Mouse (Mus musculus) heart, adult 2 months (tissue): ENCODE data around the gene Lct.

Experiments used
- CTCF ChIP-seq: fragments of 200-600 bp; IDR thresholded peaks from 2 replicates; pipeline ENCODE4 v1.8.1; 2022; ENCODE audit warnings: antibody characterized with exemption, mild to moderate bottlenecking, moderate library complexity
- EP300 ChIP-seq: fragments of 200-500 bp; IDR thresholded peaks from 2 replicates; pipeline ENCODE4 v1.6.1; 2011; ENCODE audit warnings: low read depth, low read length, control low read depth; ENCODE audit not compliant: insufficient read depth
- POLR2A ChIP-seq: fragments of 200-500 bp; IDR thresholded peaks from 2 replicates; pipeline ENCODE4 v1.6.1; 2011; ENCODE audit warnings: mild to moderate bottlenecking, low read depth, low read length, control low read depth; ENCODE audit not compliant: insufficient read depth

DNA sequence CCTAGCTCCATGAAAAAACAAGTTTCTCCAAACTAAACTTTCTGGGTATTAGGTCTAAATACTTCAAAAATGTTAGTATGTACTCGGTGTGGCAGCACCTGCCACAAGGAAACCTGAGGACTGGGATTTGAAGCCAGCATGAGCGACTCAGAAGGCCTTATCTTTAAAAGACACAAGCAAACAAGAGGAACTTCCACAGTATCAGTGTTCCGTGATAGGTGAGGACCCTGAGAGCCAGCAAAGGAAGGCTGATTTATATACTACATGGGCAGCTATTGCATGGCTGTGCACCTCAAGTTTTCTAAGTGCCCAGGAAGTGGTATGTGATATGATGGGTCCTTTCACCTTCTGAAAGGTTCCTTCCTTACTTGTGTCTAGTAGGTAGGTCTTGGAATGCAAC lies 25.0 kb upstream of the Lct start:
- TF ChIP-seq CTCF (no peak), POLR2A (no peak), EP300 (no peak)
